Mouse (Mus musculus) heart, adult 2 months (tissue): ENCODE measurements at regions not wholly inside any gene's neighbourhood (a gene's known extent, or its start where the extent isn't known, plus 50 kb on each side); places are given as distances from the start of the nearest gene placed in this dataset.

Experiments used
- CTCF ChIP-seq: fragments of 200-600 bp; IDR thresholded peaks from 2 replicates; pipeline ENCODE4 v1.8.1; 2022; ENCODE audit warnings: antibody characterized with exemption, mild to moderate bottlenecking, moderate library complexity
- POLR2A ChIP-seq: fragments of 200-500 bp; IDR thresholded peaks from 2 replicates; pipeline ENCODE4 v1.6.1; 2011; ENCODE audit warnings: mild to moderate bottlenecking, low read depth, low read length, control low read depth; ENCODE audit not compliant: insufficient read depth

- TF ChIP-seq POLR2A (no peak), CTCF (no peak)
Observed at GRCm38 (mm10) chr14:62159690-62160089, 132.7 kb upstream of the Rnaseh2b start.
